13 mouse cellular contexts compared by ENCODE assay signal in genomic region chr10:34317217-34317606, GRCm38 (mm10). TPM values are rescaled to one million over a fixed set of nuclear protein-coding genes. Genes with fewer than 3 reads are reported as not detected.
DNase-seq lines count a peak whose midpoint lies in the region; ATAC-seq and TF ChIP-seq lines count a peak whose summit lies in the region.
"Had no signal": no experiment of that assay in that cellular context is flagged by ENCODE, and none has a peak within 500 bp of the region (broad histone marks: within the 10 kb centered on the region; RNA-seq: fewer than 3 reads in every experiment).

No protein-coding gene starts in this region.

- no peaks in the 10 kb centered on the region for H3K36me3 ChIP-seq in forebrain, embryonic 16.5 days (ENCODE audit: control insufficient read depth, insufficient read depth)
- H3K36me3 ChIP-seq in limb, embryonic 11.5 days (ENCODE audit: control insufficient read depth, insufficient read depth, low read length) = no peaks in the 10 kb centered on the region
- H3K36me3 ChIP-seq in neural tube, embryonic 14.5 days (ENCODE audit: control insufficient read depth, insufficient read depth, low read length) = no peaks in the 10 kb centered on the region

- no peaks in the 10 kb centered on the region for H3K27me3 ChIP-seq in forebrain, embryonic 16.5 days (replicated peaks; ENCODE audit: control insufficient read depth, insufficient read depth, low read length)
- no peaks in the 10 kb centered on the region for H3K27me3 ChIP-seq in limb, embryonic 11.5 days (ENCODE audit: control insufficient read depth, insufficient read depth, low read length)
- H3K27me3 ChIP-seq in neural tube, embryonic 14.5 days (ENCODE audit: control insufficient read depth, insufficient read depth, low read length) = no peaks in the 10 kb centered on the region
- H3K27me3 ChIP-seq: embryonic facial prominence, embryonic 13.5 days; Patski had no signal

- H3K4me1 ChIP-seq in forebrain, embryonic 16.5 days (replicated peaks; ENCODE audit: control insufficient read depth, insufficient read depth, low read length) = peaks cover 11% of the 10 kb centered on the region
- peaks cover 9% of the 10 kb centered on the region; the same call in 1 of the 2 replicates for H3K4me1 ChIP-seq in limb, embryonic 11.5 days (ENCODE audit: control insufficient read depth, insufficient read depth, low read length)
- peaks cover 16% of the 10 kb centered on the region for H3K4me1 ChIP-seq in neural tube, embryonic 14.5 days (ENCODE audit: control insufficient read depth, insufficient read depth, low read length)

- WGBS in forebrain, embryonic 16.5 days = 12% methylated on average over 2 of the region's 2 CpGs
- WGBS in limb, embryonic 11.5 days = 22% methylated on average over 2 of the region's 2 CpGs
- WGBS in neural tube, embryonic 14.5 days = 9% methylated on average over 2 of the region's 2 CpGs

- no peak overlapping the region for H3K9ac ChIP-seq in forebrain, embryonic 16.5 days (replicated peaks; ENCODE audit: low read depth, low read length)
- no peak overlapping the region for H3K9ac ChIP-seq in limb, embryonic 11.5 days (ENCODE audit: low read length)
- H3K9ac ChIP-seq in neural tube, embryonic 14.5 days (replicated peaks; ENCODE audit: low read depth, low read length) = no peak overlapping the region
- H3K9ac ChIP-seq: embryonic facial prominence, embryonic 13.5 days had no signal

- H3K4me3 ChIP-seq in layer of hippocampus, adult 2 months = no peak overlapping the region
- H3K4me3 ChIP-seq in forebrain, embryonic 16.5 days (replicated peaks; ENCODE audit: low read length) = no peak overlapping the region; the same call in 1 of the 2 replicates
- no peak overlapping the region for H3K4me3 ChIP-seq in limb, embryonic 11.5 days (ENCODE audit: low read depth, low read length)
- 0 out of 2 replicates have a peak overlapping the region, but pooled peaks have one; percentile 14 for H3K4me3 ChIP-seq in neural tube, embryonic 14.5 days (ENCODE audit: low read depth, low read length)
- H3K4me3 ChIP-seq: embryonic facial prominence, embryonic 13.5 days had no signal

- no peaks in the 10 kb centered on the region for H3K9me3 ChIP-seq in forebrain, embryonic 16.5 days (ENCODE audit: control insufficient read depth, low read length)
- no peaks in the 10 kb centered on the region for H3K9me3 ChIP-seq in limb, embryonic 11.5 days (ENCODE audit: control insufficient read depth, low read length)
- no peaks in the 10 kb centered on the region for H3K9me3 ChIP-seq in neural tube, embryonic 14.5 days (ENCODE audit: control insufficient read depth, low read length)
- H3K9me3 ChIP-seq: embryonic facial prominence, embryonic 13.5 days had no signal

- H3K27ac ChIP-seq in layer of hippocampus, adult 2 months = peak overlapping the region; percentile 94
- H3K27ac ChIP-seq in forebrain, embryonic 16.5 days (ENCODE audit: low read length) = peak overlapping the region; percentile 76
- no peak overlapping the region for H3K27ac ChIP-seq in limb, embryonic 11.5 days (replicated peaks; ENCODE audit: low read depth, low read length)
- peak overlapping the region; percentile 85 for H3K27ac ChIP-seq in neural tube, embryonic 14.5 days (ENCODE audit: low read depth, low read length)
- H3K27ac ChIP-seq: embryonic facial prominence, embryonic 13.5 days had no signal

- TF ChIP-seq CTCF in layer of hippocampus, adult 2 months (conservative IDR thresholded peaks at IDR 0.05) = no peak

- H3K4me2 ChIP-seq in forebrain, embryonic 16.5 days (ENCODE audit: low read length) = peak overlapping the region; percentile 42; the same call in 1 of the 2 replicates
- H3K4me2 ChIP-seq in limb, embryonic 11.5 days (ENCODE audit: low read depth, severe bottlenecking) = no peak overlapping the region
- peak overlapping the region; percentile 39 for H3K4me2 ChIP-seq in neural tube, embryonic 14.5 days (ENCODE audit: low read depth, low read length)

- ATAC-seq in forebrain, embryonic 16.5 days = no peak; the same call in 1 of the 2 replicates
- peak; percentile 44; the same call in 1 of the 2 replicates for ATAC-seq in limb, embryonic 11.5 days (ENCODE audit: insufficient number of reproducible peaks, low FRiP score, low TSS enrichment, low read depth)
- ATAC-seq in neural tube, embryonic 14.5 days (ENCODE audit: low read depth) = peak; percentile 57
- no peak; the same call in 1 of the 2 replicates for ATAC-seq in frontal cortex, adult (ENCODE audit: low TSS enrichment)
- ATAC-seq: Patski had no signal

- no peak for DNase-seq in layer of hippocampus, adult 2 months (ENCODE audit: low spot score in 2 of 2)
- DNase-seq in layer of hippocampus, adult 8-10 months (ENCODE audit: low spot score in 2 of 2) = no peak
- DNase-seq in limb, embryonic 11.5 days (ENCODE audit: low spot score) = no peak
- no peak for DNase-seq in ovary, adult 18-20 months (ENCODE audit: low spot score)
- DNase-seq in thymus, postnatal 14 days = no peak
- DNase-seq: kidney, adult 11 months; lung, adult 2 months; thymus, adult 2 months had no signal

RNA-seq across cellular contexts. Expression of gene Tspyl4, which starts 20.0 kb away (rescaled TPM):
- total RNA-seq in layer of hippocampus, adult 2 months (2021) = 100 to 1,000 TPM; 348 to 365 TPM
- total RNA-seq in layer of hippocampus, adult 8-10 months (2022) = 100 to 1,000 TPM; 349 to 398 (median 369) TPM
- polyA plus RNA-seq in forebrain, embryonic 16.5 days (2015; fragmentation: Nextera tagmentation; extraction: Ambion mirVana) = 216 and 262 TPM in 2 replicates
- 6.6 and 9.2 TPM in 2 replicates for polyA plus RNA-seq in limb, embryonic 11.5 days (2014; fragmentation: Nextera tagmentation; extraction: Ambion mirVana)
- polyA plus RNA-seq in neural tube, embryonic 14.5 days (2014; fragmentation: Nextera tagmentation; extraction: Ambion mirVana) = 177 and 193 TPM in 2 replicates

RNA-seq across cellular contexts. Expression of gene Tspyl1, which starts 35.2 kb away (rescaled TPM):
- 100 to 1,000 TPM; 163 to 172 TPM for total RNA-seq in layer of hippocampus, adult 2 months (2021)
- total RNA-seq in layer of hippocampus, adult 8-10 months (2022) = 100 to 1,000 TPM; 158 to 178 (median 166) TPM
- 138 TPM in 2 replicates for polyA plus RNA-seq in forebrain, embryonic 16.5 days (2015; fragmentation: Nextera tagmentation; extraction: Ambion mirVana)
- polyA plus RNA-seq in limb, embryonic 11.5 days (2014; fragmentation: Nextera tagmentation; extraction: Ambion mirVana) = 55.8 and 60.3 TPM in 2 replicates
- 128 and 136 TPM in 2 replicates for polyA plus RNA-seq in neural tube, embryonic 14.5 days (2014; fragmentation: Nextera tagmentation; extraction: Ambion mirVana)

Comparison
In these comparisons a context has a peak if more than half of its experiments do, and no peak if none do; other contexts are left out.
1. ATAC-seq: peak in limb, embryonic 11.5 days (single experiment) and neural tube, embryonic 14.5 days (single experiment); none in forebrain, embryonic 16.5 days (single experiment) and frontal cortex, adult (single experiment).
2. RNA of gene Tspyl4, which starts 20.0 kb away (polyA plus RNA-seq): 216 to 262 TPM in forebrain, embryonic 16.5 days and 177 to 193 TPM in neural tube, embryonic 14.5 days; 6.6 to 9.2 TPM in limb, embryonic 11.5 days; every median in the first group is over 10 times any median in the second.